Mouse (Mus musculus) retina, postnatal 1 day (tissue): ENCODE data around the gene Slc35e3.
"Not testable (repeated sequence)": the region's sequence is repeated elsewhere in the genome, so short reads cannot be mapped to it uniquely, and the experiment has no call there.

Experiments
- DNase-seq: peaks from one replicate; pipeline ENCODE4 v3.0.0-alpha.2; 2012

Gene Slc35e3

DNA sequence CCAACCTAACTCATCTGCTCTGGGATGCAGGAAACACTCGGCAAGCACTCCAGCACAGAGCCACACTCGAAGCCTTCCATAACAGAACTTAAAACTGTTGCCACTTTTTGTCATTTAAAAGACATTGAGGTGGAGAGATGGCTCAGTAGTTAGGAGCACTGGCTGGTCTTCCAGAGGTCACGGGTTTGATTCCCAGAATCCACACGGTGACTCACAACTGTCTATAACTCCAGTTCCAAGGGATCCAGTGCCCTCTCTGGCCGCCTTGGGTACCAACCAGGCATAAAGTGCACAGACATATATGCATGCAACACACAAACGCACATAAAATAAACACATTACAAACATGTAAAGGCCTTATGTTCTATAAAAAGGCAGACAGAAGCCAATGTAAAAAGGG is 15.4 kb upstream of the Slc35e3 start:
- DNase-seq = no peak

DNA sequence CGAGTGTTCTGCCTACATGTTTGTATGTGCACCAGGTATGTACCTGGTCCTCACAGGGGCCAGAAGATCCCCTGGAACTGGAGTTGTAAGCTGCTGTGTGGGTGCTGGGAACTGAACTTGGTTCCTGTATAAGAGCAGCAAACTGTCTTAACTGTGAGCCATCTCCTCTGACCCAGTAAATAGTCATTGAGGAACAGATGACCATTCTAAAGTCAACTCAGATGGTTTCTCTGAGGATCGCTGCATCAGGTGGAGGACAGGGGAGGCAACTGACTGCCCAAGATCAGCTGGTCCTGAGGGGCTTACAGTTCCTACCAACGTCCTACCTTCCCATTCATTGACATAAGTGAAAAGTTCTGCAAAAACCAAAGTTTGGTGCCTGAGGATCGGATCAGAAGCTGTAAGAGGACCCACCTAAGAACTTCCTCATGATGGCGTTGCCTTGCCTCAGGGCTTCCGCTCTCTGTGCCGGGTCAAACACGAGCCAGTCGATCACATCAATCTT is 14.7 kb upstream of the Slc35e3 start:
- DNase-seq = no peak

DNA sequence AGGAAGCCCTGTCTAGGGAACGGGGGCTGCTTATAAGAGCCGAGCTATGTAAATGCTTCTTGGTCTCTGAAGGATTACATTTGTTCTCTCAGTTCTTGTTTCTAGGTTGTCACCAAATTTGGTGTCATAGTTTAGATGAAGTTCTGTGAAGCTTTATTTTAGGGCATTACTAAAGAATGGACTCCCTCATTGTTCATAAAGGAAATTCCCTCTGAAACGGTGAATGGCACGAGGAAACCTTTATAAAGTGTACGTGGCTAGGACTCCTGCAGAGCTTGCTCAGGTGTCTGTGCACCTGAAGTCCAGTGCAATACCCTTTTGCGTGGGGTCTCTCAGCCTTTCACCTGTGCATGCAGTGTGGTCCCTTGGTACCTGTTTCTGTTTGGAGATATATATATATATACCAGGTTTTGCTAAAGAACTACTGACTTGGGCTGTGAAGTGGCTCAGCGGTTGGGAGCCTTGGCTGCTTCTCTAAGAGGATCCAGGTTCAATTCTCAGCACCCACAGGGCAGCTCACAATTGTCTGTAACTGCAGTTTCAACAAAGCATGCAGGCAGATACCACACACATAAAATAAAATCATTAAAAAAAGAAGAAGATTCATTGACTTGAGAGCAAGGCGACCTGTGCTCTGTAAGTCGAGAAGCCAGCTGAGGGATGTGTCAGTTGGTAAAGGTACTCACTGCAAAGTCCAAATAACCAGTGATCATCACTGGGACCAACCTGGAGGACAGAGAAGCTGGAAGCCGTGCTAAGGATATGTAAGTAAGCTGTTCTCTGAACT is 13.9 kb upstream of the Slc35e3 start:
- DNase-seq = no peak

DNA sequence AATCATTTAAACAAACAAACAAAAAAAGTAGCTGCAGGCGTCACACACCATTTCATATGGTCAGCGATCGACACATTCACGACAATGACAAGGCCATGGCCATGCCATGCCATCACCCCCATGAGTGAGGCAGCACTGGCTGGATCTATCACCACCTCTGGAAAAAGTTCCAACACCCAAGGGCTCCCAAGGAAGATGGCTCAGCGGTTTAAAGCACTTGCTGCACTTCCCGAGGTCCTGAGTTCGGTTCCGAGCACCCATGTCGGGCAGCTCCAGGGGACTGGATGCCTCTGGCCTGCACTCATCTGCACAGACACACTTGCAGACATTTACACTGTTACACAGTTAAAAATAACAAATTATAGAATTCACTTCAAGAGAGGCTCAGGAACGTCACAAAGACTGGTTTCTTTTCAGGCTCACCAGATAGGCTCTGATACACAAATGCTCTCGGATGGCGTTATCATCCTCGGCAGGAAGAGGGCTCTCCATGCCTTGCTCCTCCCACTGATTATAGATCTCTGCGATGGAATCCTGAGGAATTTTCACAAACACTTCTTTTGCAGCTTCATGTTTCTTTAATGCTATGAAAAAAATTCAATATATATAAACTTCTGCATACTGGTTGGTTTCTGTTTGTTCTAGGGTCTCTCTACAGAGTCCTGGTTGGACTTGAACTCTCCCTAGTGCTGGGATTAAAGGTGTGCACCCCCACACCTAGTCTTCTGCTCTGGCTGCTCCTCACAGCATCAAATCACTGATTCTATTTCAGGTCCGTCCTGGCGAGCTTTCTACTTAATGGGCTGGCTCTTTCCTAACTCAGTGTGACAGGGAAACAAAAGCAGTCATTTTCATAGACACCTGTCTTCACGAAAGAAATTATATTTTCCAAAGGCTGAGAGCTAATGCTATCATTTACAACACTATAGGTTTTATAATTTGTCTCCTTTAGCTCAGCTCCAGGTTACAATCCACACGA is 12.9 kb upstream of the Slc35e3 start:
- DNase-seq = no peak

DNA sequence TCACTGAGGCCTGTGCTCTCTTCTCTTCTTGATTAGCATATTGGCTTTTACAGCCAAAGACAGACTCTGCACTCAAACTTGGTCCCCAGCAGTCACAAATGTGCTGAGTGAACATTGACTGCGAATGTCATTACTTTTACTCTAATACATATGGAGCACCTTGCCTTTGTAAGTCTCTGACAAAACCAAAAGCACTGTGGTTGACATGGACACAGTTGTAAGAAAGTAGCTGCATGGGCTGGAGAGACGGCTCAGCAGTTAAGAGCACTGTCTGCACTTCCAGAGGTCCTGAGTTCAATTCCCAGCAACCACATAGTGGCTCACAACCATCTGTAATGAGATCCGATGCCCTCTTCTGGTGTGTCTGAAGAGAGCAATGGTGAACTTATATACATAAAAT is 12.2 kb upstream of the Slc35e3 start:
- DNase-seq = not testable (repeated sequence)

DNA sequence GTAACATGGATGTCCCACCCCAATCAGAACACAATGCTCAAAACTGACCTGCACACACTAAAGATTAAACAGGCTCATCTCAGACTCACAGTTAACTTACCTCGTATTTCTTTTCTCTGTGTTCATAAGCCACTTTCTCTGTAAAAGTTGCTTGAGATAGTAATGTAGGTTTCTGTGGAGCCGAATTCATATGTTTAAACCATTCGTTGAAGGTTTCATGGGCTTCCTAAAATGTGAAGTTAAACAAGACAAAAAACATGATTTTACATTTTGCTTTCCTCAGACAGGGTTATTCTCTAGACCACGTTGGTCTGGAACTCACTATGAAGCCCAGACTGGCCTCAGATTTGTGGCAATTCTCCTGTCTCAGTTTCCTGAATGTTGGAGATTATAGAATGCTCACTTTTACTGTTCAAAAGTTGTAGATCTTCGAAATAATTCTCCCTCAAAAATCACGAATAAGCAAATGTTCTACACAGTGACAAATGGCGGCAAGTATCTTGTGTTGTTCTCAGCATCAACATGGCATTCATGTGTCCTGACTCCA is 11.7 kb upstream of the Slc35e3 start:
- DNase-seq = no peak

DNA sequence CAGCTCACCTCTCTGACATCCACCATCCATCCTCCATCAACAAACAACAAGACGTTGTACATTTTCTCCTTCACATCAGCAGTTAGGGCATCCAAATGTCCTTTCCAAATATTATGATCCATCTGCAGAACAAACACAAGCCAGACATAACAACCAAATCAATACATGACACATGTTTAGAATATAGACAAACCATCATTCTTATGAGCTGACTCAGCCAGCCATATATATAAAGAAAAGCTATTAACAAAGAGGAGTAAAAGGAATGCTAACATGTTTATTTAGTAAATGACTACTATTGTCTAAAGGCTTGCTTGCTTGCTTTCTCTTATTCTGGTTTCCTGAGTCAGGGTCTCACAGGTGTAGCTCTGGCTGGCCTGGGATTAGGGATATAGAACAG is 11.1 kb upstream of the Slc35e3 start:
- DNase-seq = no peak

DNA sequence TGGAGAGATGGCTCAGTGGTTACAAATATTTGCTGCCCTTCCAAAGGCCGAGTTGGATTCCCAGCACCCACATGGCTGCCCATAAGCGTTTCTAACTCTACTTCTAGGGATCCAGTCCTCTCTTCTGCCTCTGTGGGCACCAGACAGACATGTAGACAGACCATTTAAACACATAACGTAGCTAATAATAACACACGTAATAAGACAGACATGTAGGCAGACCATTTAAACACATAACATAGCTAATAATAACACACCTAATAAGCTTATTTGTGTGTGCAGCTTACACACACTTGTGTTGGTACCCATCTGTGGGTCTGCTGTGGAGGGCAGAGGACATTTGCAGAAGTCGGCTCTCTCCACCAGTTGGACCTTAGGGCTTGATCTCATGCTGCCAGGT is 10.6 kb upstream of the Slc35e3 start:
- DNase-seq = no peak

DNA sequence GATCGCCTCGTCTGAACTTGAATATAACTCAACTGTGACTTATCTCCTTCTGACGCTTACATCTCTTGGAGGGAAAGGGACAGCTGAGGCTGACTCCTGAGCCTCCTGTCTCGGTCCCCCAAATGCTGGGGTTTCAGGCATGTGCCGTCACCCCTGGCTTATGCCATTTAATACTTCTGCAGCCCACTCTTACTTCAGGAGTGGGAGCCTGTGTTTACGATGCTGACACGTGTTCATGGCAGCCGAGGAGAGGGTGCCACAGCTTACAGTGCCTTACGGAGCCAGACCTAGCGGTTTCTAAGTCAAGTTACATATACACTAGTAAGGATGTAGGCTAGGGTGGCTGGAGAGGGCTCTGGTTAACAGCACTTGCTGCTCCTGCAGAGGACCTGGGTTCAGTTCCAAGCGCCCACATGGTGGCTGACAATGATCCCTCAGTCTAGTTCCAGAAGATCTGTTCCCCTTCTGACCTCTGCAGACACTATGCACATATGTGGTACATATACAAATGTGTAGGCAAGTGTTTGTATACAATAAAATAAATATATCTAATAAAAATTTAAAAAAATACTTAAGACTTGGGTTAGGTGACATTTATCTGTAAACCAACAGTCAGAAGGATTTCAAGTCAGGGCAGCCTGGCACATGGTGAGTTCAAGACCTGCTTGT is 9.8 kb upstream of the Slc35e3 start:
- no peak for DNase-seq

DNA sequence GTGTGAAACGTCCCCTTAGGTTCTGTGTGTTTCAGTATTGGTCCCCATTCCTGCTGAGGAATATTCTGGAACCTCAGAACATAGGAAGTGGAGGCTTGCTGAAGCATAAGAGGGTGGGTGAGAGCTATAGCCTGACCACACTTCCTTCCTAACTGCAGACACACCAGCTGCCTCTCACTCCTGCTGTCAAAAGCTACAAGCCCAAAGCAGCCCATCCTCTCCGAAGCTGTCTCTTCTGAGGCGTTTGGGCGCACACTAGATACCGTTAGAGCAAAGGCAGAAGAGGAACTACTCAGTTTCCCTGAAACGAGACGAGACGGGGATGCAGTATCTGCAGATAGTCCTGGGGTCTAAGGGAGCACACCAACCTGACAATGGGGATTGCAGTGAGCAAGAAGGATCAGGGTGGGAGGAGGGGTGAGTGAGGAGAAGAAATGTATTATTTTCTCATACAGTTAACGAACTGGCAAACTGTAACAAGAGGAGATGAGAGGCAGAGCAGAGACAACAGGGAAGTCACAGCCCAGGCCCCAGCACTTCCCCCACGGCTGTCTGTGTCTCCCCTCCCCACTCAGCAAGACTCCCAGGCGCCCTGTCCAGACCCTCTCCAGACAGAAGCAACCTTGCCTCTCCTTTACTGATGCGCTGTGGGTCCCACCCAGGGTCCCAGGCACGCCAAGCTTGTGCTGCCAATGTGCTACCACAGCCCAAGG is 9.1 kb upstream of the Slc35e3 start:
- DNase-seq = no peak

DNA sequence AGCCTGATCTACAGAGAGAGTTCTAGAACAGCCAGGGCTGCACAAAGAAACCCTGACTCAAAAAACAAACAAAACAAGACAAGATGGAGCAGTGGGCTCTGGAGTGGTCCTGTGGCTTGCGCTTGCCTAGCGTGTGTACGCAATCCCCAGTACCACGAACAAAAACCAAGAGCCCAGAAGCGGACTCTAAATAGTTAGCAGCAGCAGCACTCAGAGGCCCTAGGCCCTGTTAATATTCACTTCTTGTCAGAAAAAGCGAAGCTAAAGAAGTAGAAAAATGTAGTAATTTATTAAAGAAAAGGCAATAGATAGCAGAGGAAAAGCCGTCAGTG is 8.4 kb upstream of the Slc35e3 start:
- no peak for DNase-seq

DNA sequence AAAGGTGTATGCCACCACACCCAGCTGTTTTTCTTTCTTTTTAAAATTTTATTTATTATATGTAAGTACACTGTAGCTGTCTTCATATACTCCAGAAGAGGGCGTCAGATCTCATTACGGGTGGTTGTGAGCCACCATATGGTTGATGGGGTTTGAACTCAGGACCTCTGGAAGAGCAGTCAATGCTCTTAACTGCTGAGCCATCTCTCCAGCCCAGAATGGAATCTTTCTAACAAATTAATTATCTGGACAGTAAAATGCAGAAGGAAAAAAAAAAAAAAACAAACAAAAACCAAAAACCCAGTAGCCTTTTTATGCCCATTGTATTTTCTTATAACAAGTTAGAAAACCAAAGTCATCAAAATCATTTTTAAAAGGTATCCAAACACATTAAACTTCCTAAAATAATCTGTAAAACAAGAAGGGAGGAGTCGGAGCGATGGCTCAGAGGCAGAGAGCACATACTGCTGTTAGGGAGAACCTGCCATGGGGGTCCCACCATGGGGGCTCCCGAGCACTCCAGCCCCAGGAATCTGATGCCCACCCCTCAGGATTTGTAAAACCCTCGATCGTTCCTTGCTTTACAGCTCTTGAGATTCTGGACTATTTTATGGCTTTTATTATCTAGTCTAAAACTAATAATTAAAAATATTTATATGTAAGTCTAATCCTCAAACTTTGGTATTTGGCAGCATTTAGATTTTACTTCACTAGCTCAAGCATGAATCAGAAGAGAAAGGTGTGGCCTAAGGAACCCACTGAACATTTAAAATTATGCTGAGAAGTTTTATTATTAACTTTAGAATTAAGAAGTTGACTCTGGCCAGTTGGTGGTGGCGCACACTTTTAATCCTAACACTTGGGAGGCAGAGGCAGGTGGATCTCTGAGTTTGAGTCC is 7.8 kb upstream of the Slc35e3 start:
- no peak for DNase-seq

DNA sequence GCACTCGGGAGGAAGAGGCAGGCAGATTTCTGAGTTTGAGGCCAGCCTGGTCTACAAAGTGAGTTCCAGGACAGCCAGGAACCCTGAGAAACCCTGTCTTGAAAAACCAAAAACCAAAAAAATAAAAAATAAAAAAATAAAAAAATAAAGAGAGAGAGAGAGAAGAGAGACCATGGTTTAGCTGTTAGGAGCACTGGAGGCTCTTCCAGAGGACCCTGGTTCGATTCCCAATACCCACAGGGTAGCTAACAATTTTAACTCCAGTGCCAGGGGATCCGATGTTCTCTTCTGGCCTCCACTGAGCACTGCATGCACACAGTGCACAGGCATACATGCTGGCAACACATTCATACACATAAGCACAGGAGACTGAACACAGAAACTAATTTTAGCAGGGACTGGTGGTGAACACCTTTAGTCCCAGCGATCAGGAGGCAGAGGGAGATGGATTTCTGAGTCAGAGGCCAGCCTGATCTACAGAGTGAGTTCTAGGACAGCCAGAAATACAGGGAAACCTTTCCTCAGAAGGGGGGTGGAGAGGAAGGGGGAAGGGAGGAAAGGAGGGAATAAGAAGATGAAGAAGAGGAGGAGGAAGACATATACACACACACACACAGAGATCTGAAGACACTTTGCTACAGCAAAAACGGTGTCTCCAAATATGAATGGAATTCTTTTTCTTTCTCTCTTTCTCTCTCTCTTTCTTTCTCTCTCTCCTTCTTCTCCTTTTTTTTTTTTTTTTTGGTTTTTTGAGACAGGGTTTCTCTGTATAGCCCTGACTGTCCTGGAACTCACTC is 6.9 kb upstream of the Slc35e3 start:
- no peak for DNase-seq

DNA sequence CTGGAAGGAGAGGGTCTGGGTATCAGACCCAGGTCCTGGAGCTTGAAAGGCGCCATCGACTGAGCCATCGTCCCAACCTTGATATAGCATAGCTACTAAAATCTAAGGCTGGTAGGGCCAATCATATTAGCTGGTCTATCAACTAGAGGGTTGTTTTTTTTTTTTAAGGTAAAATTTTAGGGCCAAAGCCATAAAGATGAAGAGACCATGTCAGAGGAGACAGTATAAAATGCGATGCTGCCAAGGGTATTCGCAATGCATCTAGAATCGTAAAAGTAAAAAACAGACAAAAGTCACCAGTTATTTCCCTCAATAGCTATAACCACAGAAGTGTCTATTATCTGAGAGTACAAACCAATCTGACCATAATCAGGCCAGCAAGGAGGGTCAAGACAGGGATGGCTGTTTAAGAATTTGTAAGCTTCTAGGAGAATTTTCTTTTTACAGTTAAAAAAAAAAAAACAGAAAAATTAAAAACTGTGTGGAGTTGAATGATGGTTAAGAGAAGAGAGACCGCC is 6.2 kb upstream of the Slc35e3 start:
- DNase-seq = no peak

DNA sequence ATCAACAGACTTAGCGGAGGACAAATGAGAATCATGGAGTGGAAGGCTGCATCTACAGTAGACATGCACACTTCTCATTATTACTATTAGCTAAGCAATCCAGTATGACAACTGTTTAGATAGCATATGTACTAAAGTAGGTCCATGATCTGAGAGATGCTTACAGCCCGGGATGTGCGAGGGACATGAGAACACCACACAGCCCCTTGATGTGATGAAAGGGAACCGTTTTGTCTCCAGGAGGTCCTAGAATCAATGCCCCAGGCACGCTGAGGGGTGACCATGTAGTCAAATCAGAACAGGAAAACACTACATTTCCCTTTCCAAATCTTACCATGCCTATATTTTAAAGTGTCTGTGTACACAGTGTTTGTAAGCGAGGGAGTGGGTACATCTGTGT is 5.6 kb upstream of the Slc35e3 start:
- no peak for DNase-seq

DNA sequence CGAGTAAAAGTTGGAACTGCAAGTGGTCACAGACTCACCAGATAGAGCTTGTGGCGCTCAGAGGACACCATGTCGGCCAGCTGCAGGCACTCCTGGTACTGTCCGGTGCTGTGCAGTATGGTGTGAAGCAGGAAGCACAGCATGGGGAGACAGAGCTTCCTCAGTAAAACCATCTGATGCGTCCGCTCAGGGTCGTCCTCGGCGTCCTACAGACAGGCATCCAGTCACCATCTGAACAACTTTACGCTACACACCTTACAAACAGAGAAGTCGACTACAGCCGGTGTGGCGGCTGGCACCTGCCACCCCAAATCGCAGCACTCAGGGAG is 5.1 kb upstream of the Slc35e3 start:
- DNase-seq = no peak

DNA sequence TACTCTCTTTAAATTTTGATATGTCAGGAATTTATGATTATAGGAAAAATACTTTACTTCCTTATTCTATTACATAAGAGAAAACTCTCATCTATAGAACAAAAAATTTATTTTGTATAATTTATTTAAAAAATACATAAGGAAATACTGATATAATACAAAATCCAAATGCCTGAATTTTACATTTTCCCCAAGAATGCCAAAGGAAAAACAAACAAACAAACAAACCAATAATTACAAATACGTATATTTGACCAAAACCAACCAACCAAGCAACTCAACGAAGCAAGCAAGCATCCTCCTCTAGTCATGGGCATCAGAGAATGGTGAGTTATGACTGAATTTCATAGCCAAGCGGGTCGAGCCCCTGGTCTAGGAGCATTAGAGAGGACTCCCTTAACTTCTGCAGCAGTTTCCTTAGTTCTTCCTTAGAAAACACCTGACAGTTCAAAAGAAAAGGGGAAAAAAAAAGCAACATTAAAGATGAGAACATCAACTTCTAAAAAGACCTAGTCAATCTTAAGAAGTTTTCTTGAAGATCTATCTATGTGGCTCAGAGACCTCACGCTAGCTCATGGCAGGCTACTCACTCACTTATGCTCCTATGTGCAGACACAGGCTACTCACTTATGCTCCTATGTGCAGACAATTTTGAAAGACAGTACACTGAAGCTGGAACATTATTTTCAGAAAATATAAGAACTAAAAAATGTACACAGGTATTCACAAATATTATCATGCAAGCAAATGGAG is 4.5 kb upstream of the Slc35e3 start:
- DNase-seq = no peak

DNA sequence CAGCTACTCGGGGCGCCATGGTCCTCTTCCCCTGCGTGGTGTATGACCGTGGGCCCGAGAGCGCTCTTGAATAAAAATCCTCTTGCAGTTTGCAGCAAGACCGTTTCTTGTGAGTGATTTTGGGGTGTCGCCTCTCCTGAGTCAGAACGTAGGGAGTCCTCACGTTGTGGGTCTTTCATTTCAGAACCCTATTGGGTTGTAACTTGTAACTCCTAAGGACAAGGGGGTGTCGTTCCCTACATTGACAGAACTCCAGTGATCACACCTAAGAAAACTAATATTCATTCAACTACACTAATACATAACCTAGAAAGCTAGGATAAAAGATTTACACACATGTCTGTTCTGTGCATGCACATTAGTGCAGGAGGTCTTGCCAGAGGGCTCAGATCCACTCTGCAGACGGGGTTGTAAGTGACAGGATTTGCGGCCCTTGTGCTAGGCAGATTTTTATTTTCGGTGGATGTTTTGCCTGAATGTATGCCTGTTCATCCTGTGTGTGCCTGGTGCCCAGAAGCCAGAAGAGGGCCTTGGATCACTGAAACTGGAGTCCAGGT is 3.7 kb upstream of the Slc35e3 start:
- no peak for DNase-seq

DNA sequence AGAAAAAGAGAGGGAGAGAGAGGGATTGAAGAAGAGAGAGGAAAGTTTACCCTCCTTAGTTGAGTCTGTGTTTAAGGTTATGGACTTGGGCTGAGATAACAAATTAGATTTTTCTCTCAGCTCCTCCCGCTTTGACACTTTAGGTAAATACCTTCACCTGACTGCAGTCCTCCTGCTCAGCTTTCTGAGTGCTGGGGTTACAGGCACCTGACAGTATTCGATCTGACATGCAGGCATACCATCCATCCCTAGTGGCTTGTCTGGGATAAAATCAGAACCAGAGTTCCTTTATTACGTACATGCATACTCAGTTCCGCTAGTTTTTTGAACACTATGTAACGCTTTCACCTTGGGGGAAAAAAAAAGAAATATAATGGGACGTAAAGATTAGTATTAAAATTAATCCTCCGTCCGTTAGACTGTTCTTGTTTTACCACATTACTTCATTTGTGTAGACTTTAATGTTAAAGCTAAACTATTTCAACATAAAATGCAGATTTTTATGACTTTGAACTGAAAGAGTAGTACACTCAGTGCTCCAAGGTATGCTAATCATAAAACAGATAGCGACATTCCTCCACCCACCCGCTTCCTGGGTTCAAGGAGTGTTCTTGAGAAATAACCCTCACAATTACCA is 3.0 kb upstream of the Slc35e3 start:
- no peak for DNase-seq
